Mouse (Mus musculus) bone marrow, adult 2 months (tissue): ENCODE results near the gene Itga1. TPM values are rescaled to one million over a fixed set of nuclear protein-coding genes. Genes with fewer than 3 reads are reported as not detected.

Experiments used
- H3K27ac ChIP-seq: fragments of 200-500 bp; 2 replicates; pipeline ENCODE4 v1.5.1; 2012; ENCODE audit warnings: low read depth, mild to moderate bottlenecking, control low read depth, inconsistent platforms, low read length; ENCODE audit not compliant: control insufficient read depth, poor library complexity, insufficient read depth
- H3K4me1 ChIP-seq: fragments of 200-500 bp; 2 replicates; pipeline ENCODE4 v1.6.1; 2011; ENCODE audit warnings: low read length; ENCODE audit not compliant: control insufficient read depth, insufficient read depth
- H3K4me3 ChIP-seq: fragments of 200-500 bp; replicated peaks from 2 replicates; pipeline ENCODE3; 2011; ENCODE audit warnings: mild to moderate bottlenecking, low read depth, low read length, control low read depth; ENCODE audit not compliant: control insufficient read depth
- CTCF ChIP-seq: fragments of 200-500 bp; IDR thresholded peaks from 2 replicates; pipeline ENCODE4 v1.5.1; 2011; ENCODE audit warnings: low read length, control low read depth; ENCODE audit not compliant: control insufficient read depth, insufficient read depth
- POLR2A ChIP-seq: fragments of 200-500 bp; IDR thresholded peaks from 2 replicates; pipeline ENCODE4 v1.6.1; 2011; ENCODE audit warnings: low read depth, mild to moderate bottlenecking, control low read depth, low read length, borderline replicate concordance; ENCODE audit not compliant: control insufficient read depth
- WGBS: fragments of 180-500 bp; shearing (Covaris S2); methylation state at CpG from one replicate; pipeline ENCODE4 v1.1.7; 2018; 5-methylcytosine and 5-hydroxymethylcytosine counted together
- polyA plus RNA-seq: library from polyadenylated mRNA; stranded (reverse); fragments of >200 nt; gene quantifications from 2 replicates; pipeline ENCODE4 v1.2.4, GENCODE M21; 2011; ENCODE audit warnings: low replicate concordance; ENCODE audit not compliant: missing spikeins, insufficient read depth, insufficient read length

Itga1 gene
- polyA plus RNA-seq, 1 experiment: 15.5 TPM

- WGBS: 61% methylated on average over 6 of the region's 6 CpGs
- TF ChIP-seq CTCF: no peak
- no peak for TF ChIP-seq POLR2A
These were observed 96.4 kb downstream of the Itga1 start for GRCm38 (mm10) chr13:115005342-115005741.

DNA sequence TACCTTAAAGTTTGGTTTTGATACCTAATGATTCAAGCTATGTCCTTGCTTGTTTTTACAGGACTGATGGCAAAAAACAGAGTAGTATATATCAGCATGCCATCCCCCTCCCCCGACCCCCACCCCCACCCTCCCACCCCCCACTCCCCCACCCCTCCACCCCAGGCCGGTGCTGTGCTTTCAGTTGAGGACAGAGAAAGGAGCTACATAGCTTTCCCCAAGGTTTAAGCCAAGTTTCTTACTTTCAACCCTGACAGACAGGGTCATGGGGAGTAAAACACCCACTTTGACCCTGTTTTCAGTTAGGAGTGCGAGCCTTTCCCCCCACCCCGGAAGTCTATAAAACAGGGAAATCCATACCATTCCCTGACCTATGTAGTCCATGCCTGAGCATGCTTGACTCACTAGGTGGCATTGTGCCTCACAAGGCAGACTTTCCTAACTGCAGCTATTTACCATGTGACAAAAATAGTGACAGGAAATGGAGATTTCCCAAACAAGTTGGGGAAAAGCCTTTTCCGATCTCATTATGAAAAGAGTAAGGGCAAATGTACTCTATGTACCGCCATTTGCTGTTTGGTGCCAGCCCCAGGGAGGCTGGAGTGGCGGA, 98.2 kb downstream of the Itga1 start:
- no peak overlapping the region for H3K27ac ChIP-seq
- no peaks in the 10 kb centered on the region for H3K4me1 ChIP-seq
- 52% methylated on average over 7 of the region's 7 CpGs for WGBS
- H3K4me3 ChIP-seq: no peak overlapping the region
- TF ChIP-seq POLR2A (no peak), CTCF (no peak)

More at GRCm38 (mm10) chr13:115005342-115005741, 96.4 kb downstream of the Itga1 start:
- H3K4me3 ChIP-seq: no peak overlapping the region
- no peaks in the 10 kb centered on the region for H3K4me1 ChIP-seq
- no peak overlapping the region for H3K27ac ChIP-seq

GRCm38 (mm10) chr13:115002837-115003236, 98.9 kb downstream of the Itga1 start:
- Histone ChIP-seq H3K27ac (no peak overlapping the region), H3K4me1 (no peaks in the 10 kb centered on the region), H3K4me3 (no peak overlapping the region)
- TF ChIP-seq CTCF: no peak
- TF ChIP-seq POLR2A: no peak
- 35% methylated on average over 3 of the region's 3 CpGs for WGBS

- no peaks in the 10 kb centered on the region for H3K4me1 ChIP-seq
- no peak overlapping the region for H3K27ac ChIP-seq
- no peak for TF ChIP-seq CTCF
- TF ChIP-seq POLR2A: no peak
- H3K4me3 ChIP-seq: no peak overlapping the region
- 87% methylated on average over 5 of the region's 5 CpGs for WGBS
These were observed 99.6 kb downstream of the Itga1 start for GRCm38 (mm10) chr13:115002155-115002554.

DNA sequence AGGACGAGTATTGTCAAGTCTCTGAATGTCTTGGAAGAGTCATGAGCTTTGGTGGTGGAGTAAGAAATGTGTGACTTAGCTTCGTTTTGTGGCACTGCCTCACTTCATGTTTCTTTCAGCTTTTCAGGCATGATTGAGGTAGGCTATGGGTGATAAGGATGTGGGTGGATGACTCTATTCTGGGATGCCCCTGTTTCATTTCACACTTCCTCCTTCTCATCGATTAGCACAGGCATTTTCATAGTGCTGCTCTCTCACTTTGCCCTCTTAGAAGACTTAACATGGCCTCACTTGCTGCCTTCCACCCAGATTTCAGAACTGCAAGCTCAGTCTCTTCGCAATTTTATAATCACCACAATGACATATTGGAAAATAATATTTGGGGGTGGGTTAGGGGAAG, 102.2 kb downstream of the Itga1 start:
- Histone ChIP-seq H3K27ac (no peak overlapping the region), H3K4me1 (no peaks in the 10 kb centered on the region), H3K4me3 (no peak overlapping the region)
- WGBS: 54% methylated on average over 4 of the region's 4 CpGs
- TF ChIP-seq CTCF (no peak), POLR2A (no peak)

- H3K4me1 ChIP-seq: no peaks in the 10 kb centered on the region
- 75% methylated on average over 10 of the region's 10 CpGs for WGBS
- TF ChIP-seq POLR2A: no peak
- TF ChIP-seq CTCF: no peak
- H3K4me3 ChIP-seq: no peak overlapping the region
- no peak overlapping the region for H3K27ac ChIP-seq
These were observed 103.7 kb downstream of the Itga1 start for GRCm38 (mm10) chr13:114998100-114998499.

GRCm38 (mm10) chr13:114992260-114993014, 109.3 kb downstream of the Itga1 start:
- no peak overlapping the region for H3K27ac ChIP-seq
- TF ChIP-seq CTCF (no peak), POLR2A (no peak)
- no peak overlapping the region for H3K4me3 ChIP-seq
- H3K4me1 ChIP-seq: no peaks in the 10 kb centered on the region
- 77% methylated on average over 14 of the region's 14 CpGs for WGBS

- no peaks in the 10 kb centered on the region; the same call in 1 of the 2 replicates for H3K4me1 ChIP-seq
- 73% methylated on average over 6 of the region's 6 CpGs for WGBS
- TF ChIP-seq CTCF: no peak
- TF ChIP-seq POLR2A: no peak
- no peak overlapping the region for H3K4me3 ChIP-seq
- H3K27ac ChIP-seq: no peak overlapping the region
These were observed 114.1 kb downstream of the Itga1 start for GRCm38 (mm10) chr13:114987668-114988067.
